Mouse (Mus musculus) cerebellum, postnatal 14 days (tissue): ENCODE measurements around the gene Hdac4.

Experiments used
- DNase-seq, 2 experiments: peaks; one replicate each; pipeline ENCODE4 v3.0.0; 2021; ENCODE audit warnings: mixed read lengths in 2 of 2

Gene Hdac4

GRCm38 (mm10) chr1:92129751-92130150, 65.7 kb downstream of the Hdac4 start:
- DNase-seq, result no peak

- no peak for DNase-seq
These were observed 67.7 kb downstream of the Hdac4 start for GRCm38 (mm10) chr1:92127785-92128184.

DNA sequence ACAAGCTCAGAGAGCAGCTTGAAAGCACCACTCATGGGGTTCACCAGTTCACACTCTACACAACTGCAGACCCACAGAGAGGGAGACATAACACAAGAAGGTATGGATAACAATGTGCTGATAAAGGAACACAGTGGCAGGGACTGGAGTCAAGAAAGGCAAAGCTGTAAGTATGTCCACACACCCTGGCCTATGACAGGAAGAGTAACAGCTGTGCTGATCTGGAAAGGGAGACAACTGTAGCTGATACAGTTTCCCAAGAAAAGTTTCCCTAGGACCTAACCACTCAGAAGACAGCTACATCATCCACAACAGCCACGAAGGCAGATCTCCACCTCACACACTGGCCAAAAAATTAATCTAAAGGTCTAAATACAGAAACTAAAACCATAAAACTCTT, 68.1 kb downstream of the Hdac4 start:
- DNase-seq, result no peak

DNA sequence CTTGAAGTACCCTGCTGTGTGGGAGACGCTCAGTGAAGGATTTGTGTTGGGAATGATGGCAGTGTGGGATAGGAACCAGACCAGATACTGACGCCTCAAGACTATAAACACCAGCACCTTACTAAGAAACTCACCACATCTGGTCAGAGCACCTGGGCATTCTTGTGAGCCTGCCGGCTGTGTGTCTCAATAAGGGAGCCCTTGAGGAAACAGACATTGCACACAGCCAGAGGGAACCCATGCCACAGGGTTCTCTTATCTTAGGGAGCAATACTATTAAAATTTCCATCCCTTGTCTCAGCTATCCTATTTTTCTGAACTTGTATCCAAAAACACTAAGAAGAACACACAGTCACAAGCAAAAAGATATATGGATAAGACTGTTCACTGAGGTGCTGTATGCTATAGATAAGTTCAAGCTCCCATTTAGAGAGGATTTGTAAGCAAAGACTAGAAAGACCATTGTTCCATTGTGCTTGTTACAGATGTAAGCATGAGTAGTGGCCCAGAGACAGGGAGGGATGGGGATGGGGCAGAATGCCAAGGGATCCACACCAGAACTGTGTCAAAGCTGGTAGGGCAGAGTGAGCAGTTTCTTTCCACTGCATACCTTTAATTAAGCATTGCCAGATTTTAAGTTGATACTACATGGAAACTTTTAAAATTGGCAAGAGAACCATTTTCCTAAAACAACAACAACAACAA, 70.8 kb downstream of the Hdac4 start:
- DNase-seq, result no peak

DNA sequence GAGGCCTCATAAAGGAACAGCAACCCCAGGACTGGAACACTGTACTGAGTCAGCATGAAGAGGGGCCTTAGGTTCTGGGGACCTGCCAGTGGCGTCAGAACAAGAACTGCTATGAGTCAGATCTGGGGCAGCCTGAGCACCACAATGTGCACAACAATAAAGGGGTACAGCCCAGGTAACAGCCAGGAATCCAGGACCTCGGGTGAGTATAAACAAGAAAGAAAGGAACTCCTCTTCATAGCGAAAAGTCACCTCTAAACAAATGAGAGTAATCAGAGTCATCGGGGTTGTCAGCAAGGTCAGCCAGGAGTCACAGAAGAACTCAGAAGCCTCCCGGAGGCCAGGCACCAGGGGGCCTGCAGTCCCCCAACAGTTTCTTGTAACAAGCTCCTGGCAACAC, 76.2 kb downstream of the Hdac4 start:
- DNase-seq, result no peak

GRCm38 (mm10) chr1:92117597-92117996, 77.9 kb downstream of the Hdac4 start:
- DNase-seq, result no peak

GRCm38 (mm10) chr1:92116169-92116568, 79.3 kb downstream of the Hdac4 start:
- no peak for DNase-seq

DNA sequence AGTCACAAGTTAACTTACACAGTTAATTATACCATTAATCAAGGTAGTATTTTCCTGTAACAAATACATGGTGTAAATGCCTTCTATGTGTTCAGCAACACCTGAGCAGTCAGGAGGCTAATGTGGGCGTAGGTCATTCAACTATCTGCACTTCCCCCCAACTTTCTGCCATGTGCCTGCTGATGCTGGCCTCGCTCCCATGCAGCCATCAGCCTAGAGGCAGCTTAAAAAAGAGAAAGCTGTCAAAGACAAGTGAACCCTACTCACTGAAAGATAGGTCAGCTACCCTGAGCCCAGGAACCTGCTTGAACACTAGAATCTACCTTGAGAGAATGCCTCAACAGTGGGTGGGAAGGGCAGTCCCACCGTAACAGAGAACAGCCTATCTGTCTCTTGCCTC, 81.4 kb downstream of the Hdac4 start:
- DNase-seq, result no peak

DNA sequence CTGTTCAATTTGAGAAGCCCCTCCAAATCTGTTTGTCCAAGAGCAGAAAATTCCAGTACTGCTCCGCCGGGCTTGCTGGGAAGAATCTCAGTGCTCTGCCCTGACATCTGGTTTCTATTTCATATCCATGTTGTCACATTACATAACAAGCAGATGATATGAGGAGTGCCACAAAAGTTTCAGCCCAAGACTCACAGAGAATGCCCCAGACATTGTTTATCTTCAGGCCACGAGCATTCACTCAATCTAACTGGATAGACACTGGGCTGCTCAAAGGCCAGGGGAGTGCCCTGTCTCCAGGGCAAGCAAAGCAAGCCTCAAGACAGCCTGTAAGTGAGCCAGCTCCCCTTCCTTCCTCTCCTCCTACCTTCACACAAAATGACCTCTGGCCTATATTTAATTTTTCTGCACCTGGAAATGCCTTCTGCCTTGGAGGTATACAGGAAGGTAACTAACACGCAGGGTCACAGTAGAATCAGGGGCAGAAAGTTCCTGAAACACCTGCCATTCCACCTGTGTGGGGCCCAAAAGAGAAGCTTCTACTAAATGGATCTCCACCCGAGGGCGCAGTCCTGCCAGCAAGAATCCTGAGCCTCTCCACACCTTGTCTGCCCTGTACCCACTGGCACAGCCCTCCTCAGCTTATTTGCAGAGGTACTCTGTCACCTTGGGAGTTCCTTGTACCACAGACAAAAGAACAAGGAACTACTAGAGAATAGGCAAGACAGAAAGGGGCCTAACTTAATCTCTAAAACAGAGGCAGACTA, 82.1 kb downstream of the Hdac4 start:
- no peak for DNase-seq

- DNase-seq, result no peak
These were observed 82.9 kb downstream of the Hdac4 start for GRCm38 (mm10) chr1:92112591-92112990.

GRCm38 (mm10) chr1:92111551-92111950, 83.9 kb downstream of the Hdac4 start:
- DNase-seq, result peak; percentile 37 to 66

- peak in 1 of 2 experiments; percentile 31 for DNase-seq
These were observed 84.5 kb downstream of the Hdac4 start for GRCm38 (mm10) chr1:92111026-92111425.

GRCm38 (mm10) chr1:92109221-92109620, 86.3 kb downstream of the Hdac4 start:
- DNase-seq, result peak; percentile 76 to 91

DNA sequence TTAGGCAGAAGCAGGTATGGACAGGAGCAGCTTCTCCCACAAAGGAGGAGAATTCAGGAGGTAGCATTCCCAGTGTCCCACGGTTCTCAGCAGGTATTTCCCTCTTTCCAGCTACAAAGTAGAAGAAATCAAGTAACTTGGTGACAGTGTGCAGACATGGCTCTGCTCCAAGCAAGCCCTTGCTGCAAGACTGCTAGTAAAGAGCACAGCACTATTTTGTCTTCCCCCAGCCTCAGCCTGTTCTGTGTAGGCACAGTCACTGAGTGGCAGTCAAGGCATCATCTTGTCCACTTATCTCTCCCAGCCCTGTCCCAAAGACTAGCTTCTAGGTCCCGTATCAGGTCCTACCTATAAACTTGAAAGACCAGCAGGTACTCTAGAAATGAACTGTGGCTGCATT, 86.9 kb downstream of the Hdac4 start:
- DNase-seq, result peak; percentile 34 to 51

- DNase-seq, result no peak
These were observed 87.5 kb downstream of the Hdac4 start for GRCm38 (mm10) chr1:92107996-92108395.

DNA sequence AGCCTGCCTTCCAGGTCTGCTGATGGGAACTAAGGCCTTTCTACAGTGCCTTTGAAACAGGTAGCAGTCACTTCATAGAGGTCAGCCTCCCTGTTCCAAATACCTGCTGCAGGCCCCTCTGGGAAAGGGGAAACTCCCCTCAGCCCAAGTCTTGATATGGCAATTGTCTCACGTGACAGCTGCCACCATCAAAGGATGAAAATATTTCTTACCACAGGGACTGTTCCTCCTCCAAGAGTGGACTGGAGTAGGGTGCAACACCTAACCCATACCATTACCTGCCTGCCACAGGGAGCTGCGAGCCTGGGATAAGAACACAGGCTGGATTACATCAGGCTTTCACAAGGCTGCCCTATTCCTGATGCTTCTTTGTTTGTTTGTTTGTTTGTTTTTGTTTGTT, 88.0 kb downstream of the Hdac4 start:
- DNase-seq, result no peak

GRCm38 (mm10) chr1:92106486-92107160, 88.9 kb downstream of the Hdac4 start:
- peak; percentile 63 to 78 for DNase-seq

DNA sequence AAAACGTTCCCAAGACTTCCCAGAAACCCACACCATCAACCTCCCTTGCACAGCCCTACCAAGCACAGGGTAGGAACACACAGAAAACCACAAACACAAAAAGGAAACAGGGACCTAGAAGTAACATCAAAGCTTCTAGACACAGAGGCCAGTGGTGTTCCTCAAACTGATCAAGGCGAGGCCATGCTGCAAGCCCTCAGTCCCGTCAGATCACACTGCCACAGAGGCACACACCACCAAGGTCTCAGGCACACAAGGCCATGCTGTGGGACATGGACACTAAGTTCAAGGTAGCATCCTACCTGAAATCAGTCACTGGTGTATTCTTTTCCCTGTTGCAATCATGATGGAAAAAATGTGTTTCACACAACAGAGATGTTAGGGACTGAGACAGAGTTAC, 90.8 kb downstream of the Hdac4 start:
- DNase-seq, result no peak

DNA sequence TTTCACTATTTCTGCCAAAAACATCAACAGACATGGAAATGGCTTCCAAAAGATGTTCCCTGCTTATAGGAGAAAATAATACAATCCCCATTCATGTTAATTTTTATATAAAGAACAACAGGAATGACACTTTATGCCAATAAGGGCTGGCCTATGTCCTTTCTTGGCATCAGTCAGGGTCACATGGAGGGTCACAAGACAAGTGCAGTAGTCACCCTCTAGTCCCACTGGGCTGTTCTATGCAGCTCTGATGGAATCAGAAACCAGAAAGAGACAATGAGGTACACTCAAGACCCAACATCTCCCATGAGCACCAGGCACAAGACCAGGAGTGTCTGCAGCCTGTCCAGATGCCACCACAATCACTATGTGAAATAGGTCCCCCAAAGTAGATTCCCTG, 91.5 kb downstream of the Hdac4 start:
- DNase-seq, result no peak

- no peak for DNase-seq
These were observed 92.1 kb downstream of the Hdac4 start for GRCm38 (mm10) chr1:92103377-92103776.

- DNase-seq, result no peak
These were observed 92.7 kb downstream of the Hdac4 start for GRCm38 (mm10) chr1:92102825-92103224.

DNA sequence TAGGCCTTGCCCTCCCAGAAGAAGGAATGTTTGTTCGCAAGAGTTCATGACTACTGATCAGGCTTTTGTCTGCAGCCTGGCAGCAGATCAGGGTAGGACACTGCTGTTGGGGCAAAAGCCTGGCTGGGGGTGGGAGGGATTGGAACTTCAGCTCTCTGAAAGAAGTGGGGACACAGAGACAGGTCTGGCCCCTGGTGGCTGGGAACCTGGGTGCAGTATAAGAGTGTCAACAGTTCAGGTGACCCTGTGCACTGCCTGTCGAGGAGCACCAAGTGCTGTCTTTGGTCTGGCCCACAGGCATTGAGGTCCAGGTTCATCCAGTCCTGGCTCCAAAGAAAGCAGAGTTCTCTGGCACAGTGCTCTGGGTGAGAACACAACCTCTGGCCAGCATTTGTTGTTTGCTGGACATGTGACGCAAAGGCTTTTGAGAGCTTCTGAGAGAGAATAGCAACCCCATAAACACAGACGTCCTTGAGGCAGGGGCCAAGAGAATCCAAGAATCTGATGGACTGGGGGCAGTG, 95.1 kb downstream of the Hdac4 start:
- no peak for DNase-seq

DNA sequence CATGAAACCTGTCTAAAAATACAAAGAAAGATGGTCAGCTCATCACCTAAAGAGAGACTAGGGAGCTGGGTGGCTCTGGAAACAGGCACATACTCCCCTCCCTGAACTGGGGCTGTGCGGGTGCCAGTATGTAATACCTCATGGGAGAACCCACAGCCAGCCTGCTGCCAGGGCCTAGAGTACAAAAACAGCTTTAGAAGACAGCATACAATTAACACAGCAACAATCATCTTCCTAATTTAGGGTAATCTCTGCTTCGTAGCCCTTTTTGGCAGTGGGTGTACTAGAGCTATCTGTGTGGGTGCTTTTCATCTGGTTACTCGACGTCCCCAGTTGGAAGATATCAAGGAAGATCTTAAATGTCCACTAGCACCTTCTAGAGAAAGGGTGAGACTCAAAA, 95.5 kb downstream of the Hdac4 start:
- no peak for DNase-seq

- DNase-seq, result peak in 1 of 2 experiments; percentile 48
These were observed 96.0 kb downstream of the Hdac4 start for GRCm38 (mm10) chr1:92099502-92099901.
